Mouse (Mus musculus) lung, embryonic 15.5 days (tissue): ENCODE measurements at regions not wholly inside any gene's neighbourhood (a gene's known extent, or its start where the extent isn't known, plus 50 kb on each side); places are given as distances from the start of the nearest gene placed in this dataset.

Experiments used
- ATAC-seq: fragments of 200-750 bp; cut with Nextera tagmentation; 2 replicates; pipeline ENCODE4 v1.8.0; 2017; ENCODE audit warnings: moderate number of reproducible peaks, borderline replicate concordance; ENCODE audit not compliant: low FRiP score, low TSS enrichment; ENCODE audit errors: extremely low read depth
- H3K27ac ChIP-seq: fragments of 300-500 bp; sonication (generic); 2 replicates; pipeline ENCODE4 v1.5.1; 2015; ENCODE audit warnings: moderate library complexity, mild to moderate bottlenecking, inconsistent platforms
- H3K27me3 ChIP-seq: fragments of 300-500 bp; sonication (generic); 2 replicates; pipeline ENCODE4 v1.6.1; 2015; ENCODE audit warnings: inconsistent platforms
- H3K36me3 ChIP-seq: fragments of 300-500 bp; sonication (generic); 2 replicates; pipeline ENCODE4 v1.6.1; 2015; ENCODE audit warnings: inconsistent platforms
- H3K4me1 ChIP-seq: fragments of 300-500 bp; sonication (generic); 2 replicates; pipeline ENCODE4 v1.6.1; 2015; ENCODE audit warnings: inconsistent platforms
- H3K4me2 ChIP-seq: fragments of 300-500 bp; sonication (generic); 2 replicates; pipeline ENCODE4 v1.6.1; 2015; ENCODE audit warnings: inconsistent platforms, mild to moderate bottlenecking, moderate library complexity
- H3K4me3 ChIP-seq: fragments of 300-500 bp; sonication (generic); 2 replicates; pipeline ENCODE4 v1.5.1; 2015; ENCODE audit warnings: mild to moderate bottlenecking, inconsistent platforms
- H3K9ac ChIP-seq: fragments of 300-500 bp; sonication (generic); 2 replicates; pipeline ENCODE4 v1.6.1; 2015; ENCODE audit warnings: inconsistent platforms
- H3K9me3 ChIP-seq: fragments of 300-500 bp; sonication (generic); 2 replicates; pipeline ENCODE4 v1.6.1; 2016; ENCODE audit warnings: inconsistent platforms
- WGBS: fragments of 180-500 bp; shearing (Covaris S2); methylation state at CpG from one replicate; pipeline ENCODE4 v1.1.7; 2015; 5-methylcytosine and 5-hydroxymethylcytosine counted together

DNA sequence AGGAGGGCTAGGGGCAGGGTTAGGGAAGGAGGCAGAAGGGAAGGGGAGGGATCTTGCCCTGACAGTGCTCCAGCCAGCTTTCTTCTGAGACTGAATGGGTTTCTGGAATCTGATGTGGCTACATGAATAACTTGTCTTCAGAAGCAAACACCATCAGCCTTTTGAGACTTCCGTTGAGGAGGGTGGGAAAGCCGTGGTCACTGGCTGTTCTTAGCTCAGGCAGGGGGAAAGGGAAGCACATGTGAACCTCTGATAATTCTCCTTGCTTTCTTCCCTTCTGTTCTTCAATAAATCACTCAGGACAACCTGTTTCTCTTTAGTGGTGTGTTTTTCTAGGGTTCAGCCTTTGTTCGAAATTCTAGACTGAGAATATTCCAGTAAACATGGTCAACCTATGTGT, 148.9 kb downstream of the Bcl11a start:
- H3K4me3 ChIP-seq = no peak overlapping the region
- no peaks in the 10 kb centered on the region for H3K27me3 ChIP-seq
- ATAC-seq = no peak
- WGBS = 37% methylated on average over 3 of the region's 3 CpGs
- no peak overlapping the region for H3K4me2 ChIP-seq
- no peaks in the 10 kb centered on the region for H3K9me3 ChIP-seq
- H3K9ac ChIP-seq = no peak overlapping the region
- no peaks in the 10 kb centered on the region; the same call in 1 of the 2 replicates for H3K4me1 ChIP-seq
- no peak overlapping the region for H3K27ac ChIP-seq
- H3K36me3 ChIP-seq = no peaks in the 10 kb centered on the region

DNA sequence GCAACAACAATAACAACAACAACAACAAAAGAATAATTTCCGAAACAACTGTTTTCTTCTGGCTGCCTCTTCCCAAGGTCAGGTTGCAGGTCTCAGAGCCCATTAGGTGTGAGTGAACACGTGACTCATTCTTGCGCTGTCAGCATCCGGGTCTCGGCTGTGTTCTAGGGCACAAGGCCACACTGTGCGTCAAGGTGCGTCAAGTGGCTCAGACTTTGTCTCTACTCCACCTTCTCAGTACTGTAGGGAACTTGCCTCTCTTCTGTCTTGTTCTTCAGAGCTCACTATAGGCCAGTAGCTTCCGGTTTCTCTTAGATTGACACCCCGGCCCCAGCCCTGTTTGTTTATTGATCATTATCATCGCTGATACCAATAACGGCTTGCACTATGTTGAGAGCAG, 155.5 kb downstream of the Bcl11a start:
- Histone ChIP-seq H3K36me3 (no peaks in the 10 kb centered on the region), H3K9me3 (no peaks in the 10 kb centered on the region), H3K27ac (no peak overlapping the region), H3K27me3 (no peaks in the 10 kb centered on the region), H3K9ac (no peak overlapping the region), H3K4me1 (peaks cover 13% of the 10 kb centered on the region; the same call in 1 of the 2 replicates), H3K4me3 (no peak overlapping the region), H3K4me2 (no peak overlapping the region)
- no peak for ATAC-seq
- WGBS = 43% methylated on average over 11 of the region's 11 CpGs

DNA sequence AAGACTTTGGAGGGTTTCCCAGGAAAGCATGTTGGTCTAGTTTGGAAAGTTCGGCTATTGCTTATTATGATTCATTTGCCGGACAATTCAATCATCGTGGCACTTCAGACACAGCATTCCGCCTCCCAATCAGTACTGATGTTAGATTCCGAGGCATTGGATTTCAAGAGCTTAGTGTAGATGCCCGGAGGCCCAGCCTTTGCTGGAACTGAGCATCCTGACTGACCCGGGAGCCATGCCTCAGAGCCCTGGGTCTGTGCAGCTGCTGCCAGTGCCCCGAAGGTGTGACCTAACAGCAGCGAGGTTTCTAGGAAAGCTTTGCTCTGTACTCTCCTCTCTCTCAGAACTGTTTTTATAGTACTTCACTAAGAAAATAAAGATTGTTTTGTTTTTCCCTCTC, 156.0 kb downstream of the Bcl11a start:
- Histone ChIP-seq H3K36me3 (no peaks in the 10 kb centered on the region), H3K9ac (no peak overlapping the region), H3K4me3 (no peak overlapping the region), H3K27me3 (no peaks in the 10 kb centered on the region), H3K4me1 (peaks cover 13% of the 10 kb centered on the region; the same call in 1 of the 2 replicates), H3K27ac (no peak overlapping the region), H3K4me2 (no peak overlapping the region), H3K9me3 (no peaks in the 10 kb centered on the region)
- no peak for ATAC-seq
- 28% methylated on average over 9 of the region's 9 CpGs for WGBS

DNA sequence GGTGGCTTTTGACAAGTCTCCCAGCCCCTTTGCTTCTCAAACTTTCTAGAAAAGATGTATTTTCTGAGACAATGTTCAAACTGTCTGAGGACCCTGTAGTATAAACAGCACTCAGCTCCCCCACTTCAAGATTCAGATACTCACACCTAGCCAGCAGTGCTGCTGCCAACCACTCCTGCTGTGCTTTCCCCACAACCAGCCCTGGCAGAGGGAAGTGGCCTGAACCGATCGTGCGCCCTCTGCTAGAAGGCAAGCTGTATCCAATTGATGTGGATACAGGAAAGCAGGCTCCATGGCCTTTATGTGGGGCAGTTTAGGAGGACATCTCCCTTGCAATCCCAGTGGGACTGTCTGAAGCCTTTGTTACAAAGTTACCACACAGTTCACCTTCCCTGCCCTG, 156.6 kb downstream of the Bcl11a start:
- Histone ChIP-seq H3K27ac (no peak overlapping the region), H3K4me2 (no peak overlapping the region), H3K4me1 (peaks cover 13% of the 10 kb centered on the region; the same call in 1 of the 2 replicates), H3K36me3 (no peaks in the 10 kb centered on the region), H3K27me3 (no peaks in the 10 kb centered on the region), H3K9ac (no peak overlapping the region), H3K4me3 (no peak overlapping the region), H3K9me3 (no peaks in the 10 kb centered on the region)
- no peak for ATAC-seq
- WGBS = 49% methylated on average over 3 of the region's 3 CpGs

DNA sequence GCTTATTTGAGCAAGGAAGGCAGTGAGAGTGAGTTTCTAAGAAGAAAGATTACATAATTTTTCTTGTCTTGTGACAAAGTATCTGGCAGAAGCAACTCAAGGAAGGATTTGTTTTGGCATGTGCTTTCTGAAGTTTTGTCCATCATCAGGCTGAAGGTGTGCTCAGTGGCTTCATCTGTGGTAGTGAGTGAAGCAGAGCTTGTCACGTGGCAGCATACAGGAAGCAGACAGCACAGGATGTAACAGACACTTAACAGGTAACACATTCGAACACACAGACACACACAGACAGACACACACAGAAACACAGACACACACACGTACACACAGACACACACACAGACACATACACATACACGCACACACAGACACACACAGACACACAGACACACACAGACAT, 157.5 kb downstream of the Bcl11a start:
- WGBS = 77% methylated on average over 4 of the region's 4 CpGs
- H3K4me3 ChIP-seq = no peak overlapping the region
- H3K27me3 ChIP-seq = no peaks in the 10 kb centered on the region
- no peaks in the 10 kb centered on the region for H3K9me3 ChIP-seq
- H3K4me1 ChIP-seq = peaks cover 13% of the 10 kb centered on the region; the same call in 1 of the 2 replicates
- H3K4me2 ChIP-seq = no peak overlapping the region
- H3K36me3 ChIP-seq = no peaks in the 10 kb centered on the region
- no peak for ATAC-seq
- no peak overlapping the region for H3K9ac ChIP-seq
- no peak overlapping the region for H3K27ac ChIP-seq

DNA sequence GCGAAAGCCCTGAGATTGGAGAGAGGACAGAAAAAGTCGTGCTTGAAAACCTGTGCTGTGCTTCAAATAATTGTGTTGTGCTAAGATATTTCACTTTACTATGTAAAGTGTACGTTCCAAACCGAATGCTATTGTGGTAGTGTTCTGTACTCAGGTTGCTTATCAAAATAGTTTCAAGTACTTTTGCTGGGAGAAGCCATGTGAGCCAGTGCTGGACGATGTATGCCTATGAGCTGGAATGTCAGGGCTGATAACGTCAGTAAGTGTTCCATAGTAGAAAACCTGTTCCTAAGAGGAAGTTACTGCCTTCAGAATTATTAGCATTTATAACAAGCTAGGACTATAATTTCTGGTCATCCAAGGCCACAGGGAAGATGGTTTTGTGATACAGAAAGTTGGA, 161.8 kb downstream of the Bcl11a start:
- Histone ChIP-seq H3K4me2 (no peak overlapping the region), H3K27me3 (no peaks in the 10 kb centered on the region), H3K9ac (no peak overlapping the region), H3K36me3 (no peaks in the 10 kb centered on the region), H3K9me3 (no peaks in the 10 kb centered on the region), H3K27ac (no peak overlapping the region), H3K4me3 (no peak overlapping the region), H3K4me1 (peaks cover 3% of the 10 kb centered on the region; the same call in 1 of the 2 replicates)
- ATAC-seq = no peak
- 50% methylated on average over 6 of the region's 6 CpGs for WGBS

DNA sequence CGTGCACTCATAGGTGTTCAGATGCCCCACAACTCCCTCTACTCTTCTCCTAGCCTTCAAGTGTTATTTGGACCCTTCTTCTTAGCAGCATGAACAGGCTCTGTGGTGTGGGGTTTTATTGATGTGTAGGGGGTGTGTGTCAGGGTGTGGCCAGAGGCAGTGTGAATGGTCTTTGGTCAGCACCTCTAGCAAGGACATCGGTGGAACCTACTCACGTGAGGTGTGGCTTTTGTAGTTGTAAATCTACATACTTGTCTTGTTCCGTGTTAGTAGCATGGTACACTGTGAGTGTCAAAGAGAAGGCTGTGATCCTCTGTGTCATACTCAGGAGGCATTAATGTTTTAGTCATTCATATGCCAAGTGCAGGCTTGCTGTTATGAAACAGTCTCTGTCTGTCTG, 164.2 kb downstream of the Bcl11a start:
- 73% methylated on average over 4 of the region's 4 CpGs for WGBS
- Histone ChIP-seq H3K4me3 (no peak overlapping the region), H3K27me3 (no peaks in the 10 kb centered on the region), H3K9ac (no peak overlapping the region), H3K36me3 (no peaks in the 10 kb centered on the region), H3K9me3 (no peaks in the 10 kb centered on the region), H3K4me1 (peaks cover 1% of the 10 kb centered on the region; the same call in 1 of the 2 replicates), H3K4me2 (no peak overlapping the region), H3K27ac (no peak overlapping the region)
- ATAC-seq = no peak

DNA sequence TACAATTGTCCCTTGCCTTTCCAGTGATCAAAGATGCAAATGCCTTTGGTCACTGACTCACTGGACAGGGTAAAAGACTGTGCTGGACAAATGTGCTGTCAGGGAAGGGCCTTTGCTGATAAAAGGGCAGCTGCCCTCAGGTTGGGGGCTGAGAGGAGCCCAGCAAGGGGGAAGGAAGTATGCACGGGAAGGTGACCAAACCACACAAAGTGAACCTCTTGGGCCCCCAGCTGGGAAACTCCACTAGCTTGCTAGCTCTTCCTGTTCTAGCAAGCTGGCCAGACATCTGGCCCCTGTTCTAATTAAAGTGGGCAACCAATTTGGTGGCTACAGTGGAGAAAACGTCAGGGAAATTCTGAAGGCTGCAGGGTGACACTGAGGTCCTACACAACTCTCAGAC, 165.0 kb downstream of the Bcl11a start:
- H3K36me3 ChIP-seq = no peaks in the 10 kb centered on the region
- H3K4me1 ChIP-seq = no peaks in the 10 kb centered on the region
- no peak for ATAC-seq
- no peak overlapping the region for H3K27ac ChIP-seq
- H3K27me3 ChIP-seq = no peaks in the 10 kb centered on the region
- H3K4me2 ChIP-seq = no peak overlapping the region
- 11% methylated on average over 2 of the region's 2 CpGs for whole genome bisulfite sequencing
- H3K9ac ChIP-seq = no peak overlapping the region
- H3K9me3 ChIP-seq = no peaks in the 10 kb centered on the region
- H3K4me3 ChIP-seq = no peak overlapping the region

DNA sequence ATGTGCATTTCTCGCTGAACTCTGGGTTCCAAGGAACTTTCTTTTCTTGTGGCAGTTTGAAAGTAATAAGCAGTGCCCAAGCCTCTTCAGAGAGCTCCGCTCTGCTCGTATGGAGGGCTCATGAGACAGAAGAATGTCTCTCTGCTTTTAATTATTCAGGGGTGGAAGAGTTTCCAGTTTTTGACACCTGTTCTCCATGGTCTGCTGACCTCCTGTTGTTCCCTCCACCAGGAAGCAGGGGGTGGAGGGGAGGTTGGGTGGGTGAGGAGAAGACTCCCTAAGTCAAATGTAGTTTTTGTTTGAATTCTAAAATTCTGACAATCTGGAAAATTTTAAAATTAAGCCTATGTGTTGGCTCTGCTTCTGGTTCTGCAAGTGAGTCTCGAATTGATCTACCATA, 167.5 kb downstream of the Bcl11a start:
- Histone ChIP-seq H3K9ac (no peak overlapping the region), H3K4me1 (no peaks in the 10 kb centered on the region), H3K4me3 (no peak overlapping the region), H3K4me2 (no peak overlapping the region), H3K27ac (no peak overlapping the region), H3K9me3 (no peaks in the 10 kb centered on the region), H3K36me3 (no peaks in the 10 kb centered on the region), H3K27me3 (no peaks in the 10 kb centered on the region)
- ATAC-seq = no peak
- 81% methylated on average over 4 of the region's 4 CpGs for WGBS

DNA sequence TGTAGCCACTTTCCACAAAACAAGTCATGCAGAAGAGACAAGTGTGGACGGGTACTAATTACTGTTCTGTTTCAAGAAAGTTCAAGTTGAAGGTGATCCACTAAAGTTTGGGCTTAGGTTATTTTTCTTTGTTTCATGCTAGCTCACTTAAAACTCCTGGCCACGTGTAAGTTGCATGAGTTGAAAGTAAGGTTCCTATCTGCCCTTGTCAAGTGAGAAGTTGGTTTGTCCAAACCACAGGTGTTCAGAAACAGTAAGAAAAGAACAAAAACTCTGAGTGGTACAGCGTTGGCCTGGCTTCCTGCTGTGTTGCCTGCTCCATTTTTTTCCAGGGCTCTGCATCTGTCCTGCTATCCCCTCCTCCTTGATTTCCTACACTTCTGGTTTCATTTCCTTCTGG, 168.5 kb downstream of the Bcl11a start:
- Histone ChIP-seq H3K9ac (no peak overlapping the region), H3K36me3 (no peaks in the 10 kb centered on the region)
- no peak for ATAC-seq

DNA sequence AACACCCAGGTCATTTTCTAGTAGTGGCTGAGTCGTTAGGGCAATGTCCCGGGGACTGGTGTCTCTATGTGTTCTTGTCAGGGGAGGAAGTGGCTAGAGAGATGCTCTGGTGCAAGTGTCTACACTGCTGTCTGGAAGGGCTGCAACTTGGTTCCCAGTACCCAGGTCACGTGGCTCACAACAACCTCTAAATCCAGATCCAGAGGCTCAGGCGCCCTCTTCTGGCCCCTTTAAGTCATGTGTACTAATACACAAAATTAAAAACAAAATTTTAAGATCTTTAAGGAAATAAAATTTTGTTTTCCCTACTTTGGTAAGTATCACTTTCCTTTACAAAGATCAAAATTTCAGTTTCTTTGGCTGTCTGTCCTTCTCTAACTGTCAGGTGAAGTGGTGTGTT, 169.4 kb downstream of the Bcl11a start:
- no peak overlapping the region for H3K9ac ChIP-seq
- 86% methylated on average over 4 of the region's 4 CpGs for WGBS
- H3K4me3 ChIP-seq = no peak overlapping the region
- no peaks in the 10 kb centered on the region for H3K4me1 ChIP-seq
- ATAC-seq = no peak
- no peaks in the 10 kb centered on the region for H3K36me3 ChIP-seq
- no peak overlapping the region for H3K27ac ChIP-seq
- H3K27me3 ChIP-seq = no peaks in the 10 kb centered on the region
- no peak overlapping the region for H3K4me2 ChIP-seq
- H3K9me3 ChIP-seq = no peaks in the 10 kb centered on the region

More for the DNA sequence above, 168.5 kb downstream of the Bcl11a start:
- 77% methylated on average over 3 of the region's 3 CpGs for WGBS
- no peaks in the 10 kb centered on the region for H3K27me3 ChIP-seq
- no peak overlapping the region for H3K4me3 ChIP-seq
- H3K4me2 ChIP-seq = no peak overlapping the region
- H3K4me1 ChIP-seq = no peaks in the 10 kb centered on the region
- H3K27ac ChIP-seq = no peak overlapping the region
- no peaks in the 10 kb centered on the region for H3K9me3 ChIP-seq

DNA sequence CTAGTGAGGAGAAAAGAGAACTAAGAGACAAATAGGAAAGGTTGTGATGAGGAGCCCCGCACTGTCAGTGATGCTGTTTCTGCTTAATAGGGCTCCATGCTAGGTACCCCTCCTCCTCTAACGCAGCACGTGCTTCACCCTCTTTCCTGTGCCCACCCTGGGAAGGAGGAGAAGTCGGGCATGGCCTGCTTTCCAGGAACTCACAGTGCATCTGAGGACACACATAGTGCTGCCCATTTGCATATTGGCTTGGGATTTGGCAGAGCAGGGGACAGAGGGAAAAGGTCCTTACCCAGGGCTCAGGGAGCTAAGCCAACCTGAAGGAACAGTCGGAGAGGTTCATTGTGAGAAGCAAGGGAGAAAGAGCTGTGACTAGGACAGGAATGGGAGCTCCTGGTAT, 173.7 kb downstream of the Bcl11a start:
- H3K27ac ChIP-seq = no peak overlapping the region
- no peak overlapping the region for H3K4me2 ChIP-seq
- 62% methylated on average over 5 of the region's 5 CpGs for WGBS
- no peak for ATAC-seq
- H3K27me3 ChIP-seq = no peaks in the 10 kb centered on the region
- no peaks in the 10 kb centered on the region for H3K36me3 ChIP-seq
- H3K4me3 ChIP-seq = no peak overlapping the region
- peaks cover 2% of the 10 kb centered on the region; the same call in 1 of the 2 replicates for H3K4me1 ChIP-seq
- H3K9me3 ChIP-seq = no peaks in the 10 kb centered on the region
- no peak overlapping the region for H3K9ac ChIP-seq
